Mouse (Mus musculus): ENCODE results near the gene Dlg4.
A peak's percentile ranks its signal among the peaks of the same experiment; 100 is the strongest.

Gene Dlg4

GRCm38 (mm10) chr11:70016669-70017068 is at the start of gene Dlg4:
Gene Dlg4 (plus strand): TSS chr11:70016942.
- DNase-seq, result no peak

- DNase-seq, result no peak
Measured at GRCm38 (mm10) chr11:69968793-69969192, 47.9 kb upstream of the Dlg4 start.

DNA sequence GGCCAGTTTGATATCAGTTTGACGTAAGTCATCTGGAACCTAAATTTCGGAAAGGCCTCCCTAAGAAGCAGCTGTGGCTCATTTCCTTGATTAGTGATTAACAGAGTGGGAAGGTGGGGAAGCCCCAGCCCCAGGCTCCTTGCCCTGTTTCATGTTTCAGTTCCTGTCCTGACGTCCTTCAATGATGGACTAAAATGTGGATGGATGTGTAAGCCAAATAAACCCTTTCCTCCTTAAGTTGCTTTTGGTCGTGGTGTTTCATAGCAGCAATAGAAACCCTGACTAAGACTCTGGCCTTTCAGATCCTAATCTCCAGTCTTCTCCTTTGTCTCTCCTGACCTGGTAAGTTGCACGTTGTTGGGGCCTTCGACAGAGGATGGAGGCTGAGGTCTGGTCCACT is 46.5 kb upstream of the Dlg4 start:
- DNase-seq, result no peak

DNA sequence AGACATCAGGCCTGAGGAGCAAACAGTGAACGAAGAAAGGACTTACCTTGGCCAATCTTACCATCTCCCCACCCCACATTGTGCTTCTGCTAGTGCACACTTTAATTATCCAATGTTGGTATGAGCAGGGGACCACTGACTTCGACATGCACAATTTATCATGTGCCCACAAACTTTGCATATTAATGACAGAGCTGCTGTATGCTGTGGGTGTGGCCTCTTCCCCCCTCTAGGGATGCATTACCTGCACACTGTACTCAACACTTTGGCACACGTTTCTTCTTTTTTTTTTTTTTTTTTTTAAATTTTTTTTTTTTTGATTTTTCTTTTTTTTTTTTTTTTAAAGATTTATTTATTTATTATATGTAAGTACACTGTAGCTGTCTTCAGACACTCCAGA is 46.0 kb upstream of the Dlg4 start:
- DNase-seq, result no peak

- DNase-seq, result no peak
Measured at GRCm38 (mm10) chr11:69974907-69975306, 41.8 kb upstream of the Dlg4 start.

DNA sequence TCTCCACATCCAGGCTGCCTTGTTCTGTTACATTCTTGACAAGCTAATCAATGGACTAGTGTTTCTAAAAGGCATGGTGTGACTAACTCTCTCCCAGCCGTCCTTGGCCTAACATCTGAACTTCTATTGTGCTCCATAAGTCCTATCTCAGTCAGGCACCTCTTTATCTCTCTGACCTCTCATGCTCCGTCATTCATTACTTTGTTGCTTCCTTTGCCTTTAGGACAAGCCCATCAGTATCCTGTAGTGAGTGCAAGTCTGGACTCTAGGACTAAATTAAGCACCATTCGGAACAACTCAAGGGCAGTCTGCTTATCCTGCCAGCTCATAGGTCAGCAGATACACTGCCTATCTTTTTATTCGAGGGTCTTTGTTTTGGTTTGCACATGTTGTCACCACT is 40.5 kb upstream of the Dlg4 start:
- no peak for DNase-seq

GRCm38 (mm10) chr11:69979827-69980195 is 36.9 kb upstream of the Dlg4 start:
- DNase-seq, result no peak

DNA sequence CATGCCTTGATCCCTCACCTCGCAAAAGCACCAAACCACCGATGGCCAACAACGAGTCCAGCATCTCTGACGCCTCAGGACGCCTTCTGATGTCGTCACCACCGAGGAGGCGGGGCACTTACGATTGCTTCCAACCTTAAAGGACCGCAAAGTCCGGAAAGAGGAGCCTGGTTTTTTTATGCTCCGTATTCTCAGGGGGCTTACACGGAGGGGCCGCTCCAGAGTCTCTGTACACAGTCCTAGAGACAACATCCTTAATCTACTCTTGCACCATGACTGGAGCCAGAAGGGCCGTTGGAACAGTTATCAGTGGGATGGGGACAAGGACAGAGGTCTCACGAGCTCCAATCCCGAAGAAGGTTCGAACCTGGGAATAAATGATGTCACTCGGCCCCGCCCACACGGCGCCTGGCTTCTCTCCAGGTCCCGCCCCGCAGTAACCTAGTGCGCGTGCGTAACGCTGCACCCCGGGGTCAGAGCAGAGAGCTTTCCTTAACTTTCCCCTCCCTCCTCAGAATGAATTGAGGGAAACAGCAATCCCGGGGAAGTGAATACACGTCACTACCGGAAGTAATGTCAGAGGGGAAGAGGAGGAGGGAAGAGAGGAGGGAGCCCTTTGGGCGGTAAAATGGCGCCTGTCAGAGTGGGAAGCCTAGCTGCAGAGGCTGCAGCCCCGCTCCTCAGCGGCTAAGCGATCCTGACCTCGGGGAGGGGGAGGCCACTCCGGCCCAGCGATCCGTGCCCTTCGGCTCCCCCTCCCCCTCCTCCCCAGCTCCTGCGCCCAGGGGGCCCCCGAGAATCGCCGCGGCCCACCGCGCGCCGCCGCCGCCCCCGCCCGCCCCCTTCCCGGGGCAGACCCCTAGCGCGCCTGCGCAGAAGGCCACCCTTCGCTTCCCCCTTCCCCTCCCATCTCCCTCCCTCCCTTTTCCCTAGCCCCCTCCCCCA is 36.3 kb upstream of the Dlg4 start:
- DNase-seq, result peak; percentile 98 to 100

- DNase-seq, result no peak
Measured at GRCm38 (mm10) chr11:69981141-69981762, 35.5 kb upstream of the Dlg4 start, which contains the start of gene Ctdnep1. Gene Ctdnep1 (plus strand): TSS chr11:69981156.

DNA sequence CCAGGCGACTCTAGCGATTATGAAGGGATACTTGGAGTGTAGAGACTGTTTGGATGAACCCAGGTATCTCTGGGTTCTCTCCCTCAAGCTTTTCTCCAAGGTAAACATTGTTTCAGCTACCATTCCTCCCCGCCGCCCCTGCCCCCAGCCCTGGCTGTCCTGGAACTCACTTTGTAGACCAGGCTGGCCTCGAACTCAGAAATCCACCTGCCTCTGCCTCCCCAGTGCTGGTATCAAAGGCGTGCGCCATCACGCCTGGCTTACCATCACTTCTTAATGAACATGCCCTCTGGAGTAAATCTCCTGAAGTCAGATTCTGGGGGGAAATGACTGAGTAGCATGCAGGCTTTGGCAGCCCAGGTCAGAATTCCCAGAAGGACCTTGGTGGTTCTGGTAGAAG is 34.5 kb upstream of the Dlg4 start, which contains the start of gene Elp5:
TSS of gene Elp5 (minus strand) at position 293 of the 400 bp plus-strand sequence.
- no peak for DNase-seq

DNA sequence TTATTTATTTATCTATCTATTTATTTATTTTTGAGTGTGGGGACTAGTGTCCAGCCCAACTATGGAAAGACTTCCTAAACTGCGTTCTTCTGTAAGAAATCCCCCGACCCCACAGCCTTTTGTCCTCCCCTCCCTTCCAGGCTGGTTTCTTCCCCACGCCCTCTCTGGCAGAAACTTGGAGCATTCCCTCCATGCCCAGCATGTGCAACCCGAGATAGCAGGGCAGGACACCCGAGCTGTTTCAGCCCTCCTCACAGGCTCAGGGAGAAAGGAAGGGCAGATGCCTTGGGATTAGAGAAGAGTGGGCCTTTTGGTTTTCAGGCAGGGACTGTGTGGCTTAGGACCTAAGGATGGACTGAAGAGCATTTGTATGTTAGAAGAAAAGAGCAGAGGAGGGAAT is 33.9 kb upstream of the Dlg4 start:
- no peak for DNase-seq

GRCm38 (mm10) chr11:69983377-69983776 is 33.4 kb upstream of the Dlg4 start:
- no peak for DNase-seq

DNA sequence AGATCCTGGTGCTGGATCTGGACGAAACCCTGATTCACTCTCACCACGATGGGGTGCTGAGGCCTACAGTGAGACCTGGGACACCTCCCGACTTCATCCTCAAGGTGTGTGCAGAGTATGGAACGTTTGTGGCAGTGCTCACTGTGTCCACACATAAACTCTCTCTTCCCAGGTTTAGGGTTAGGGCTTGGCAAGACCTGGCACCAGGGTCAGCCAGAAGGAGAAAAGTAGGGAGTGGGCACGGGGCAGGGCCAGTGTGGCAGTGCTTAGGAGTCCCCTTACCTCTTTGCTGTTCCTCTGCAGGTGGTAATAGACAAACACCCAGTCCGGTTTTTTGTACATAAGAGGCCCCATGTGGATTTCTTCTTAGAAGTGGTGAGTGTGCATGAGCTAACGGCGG is 32.3 kb upstream of the Dlg4 start:
- no peak for DNase-seq

DNA sequence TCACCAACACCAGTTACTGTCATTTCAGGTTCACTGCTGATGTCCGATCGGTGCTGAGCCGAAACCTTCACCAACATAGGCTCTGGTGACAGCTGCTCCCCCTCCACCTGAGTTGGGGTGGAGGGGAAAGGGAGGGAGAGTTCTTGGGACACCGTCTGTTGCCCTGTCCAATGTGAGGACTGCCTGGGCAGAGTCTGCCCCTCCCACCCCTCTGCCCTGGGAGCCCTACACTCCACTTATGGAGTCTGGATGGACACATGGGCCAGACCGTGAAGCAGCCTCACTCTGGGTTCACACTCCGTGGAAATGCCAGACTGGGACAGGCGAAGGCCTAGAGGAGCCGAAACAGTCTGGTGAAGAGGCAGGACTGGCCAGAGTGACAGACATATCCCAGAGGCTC is 26.8 kb upstream of the Dlg4 start:
- no peak for DNase-seq

DNA sequence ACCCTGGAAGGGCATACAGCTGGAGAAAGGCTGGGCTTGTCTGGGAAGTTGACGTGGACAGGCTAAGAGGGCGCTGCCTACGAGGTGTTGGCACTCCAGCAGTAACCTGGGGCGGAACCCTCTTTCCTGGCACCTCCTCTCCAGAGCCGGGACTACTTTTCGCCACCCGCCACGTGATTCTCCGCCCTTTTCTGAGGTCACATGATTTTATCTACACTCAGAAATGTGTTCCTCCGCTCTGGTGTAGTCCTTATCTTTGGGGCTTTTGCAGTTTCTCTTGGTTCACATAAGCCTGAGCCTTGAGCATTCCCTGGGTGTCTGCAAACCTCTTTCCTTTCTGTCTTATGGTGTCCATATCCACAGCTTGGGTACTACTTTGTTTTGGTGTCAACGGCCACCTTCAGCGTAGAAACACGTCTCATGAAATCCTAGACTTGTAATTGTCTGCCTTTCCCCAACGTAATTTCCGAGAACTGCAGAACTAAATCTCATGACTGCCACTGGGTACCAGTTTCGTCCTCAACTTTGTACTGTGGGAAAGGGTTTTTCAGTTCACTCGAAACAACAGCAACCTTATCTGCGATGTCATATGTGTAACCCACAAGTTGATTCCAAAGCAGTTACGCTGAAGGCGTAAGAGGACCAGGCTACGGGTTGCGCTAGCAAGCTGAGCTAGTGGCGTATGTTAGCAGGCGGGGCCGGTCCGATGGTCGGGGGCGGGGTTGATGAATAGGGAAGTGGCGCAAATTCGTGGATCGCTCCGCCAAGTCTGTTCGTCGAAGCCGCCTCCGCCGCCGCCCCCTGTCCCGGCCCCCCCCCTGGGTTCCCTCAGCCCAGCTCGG is 25.7 kb upstream of the Dlg4 start, which contains the start of gene Gabarap:
TSS of gene Gabarap (plus strand) at position 294 of the 842 bp plus-strand sequence.
- peak; percentile 97 to 98 for DNase-seq

- DNase-seq, result no peak
Measured at GRCm38 (mm10) chr11:69991711-69992110, 25.0 kb upstream of the Dlg4 start.

DNA sequence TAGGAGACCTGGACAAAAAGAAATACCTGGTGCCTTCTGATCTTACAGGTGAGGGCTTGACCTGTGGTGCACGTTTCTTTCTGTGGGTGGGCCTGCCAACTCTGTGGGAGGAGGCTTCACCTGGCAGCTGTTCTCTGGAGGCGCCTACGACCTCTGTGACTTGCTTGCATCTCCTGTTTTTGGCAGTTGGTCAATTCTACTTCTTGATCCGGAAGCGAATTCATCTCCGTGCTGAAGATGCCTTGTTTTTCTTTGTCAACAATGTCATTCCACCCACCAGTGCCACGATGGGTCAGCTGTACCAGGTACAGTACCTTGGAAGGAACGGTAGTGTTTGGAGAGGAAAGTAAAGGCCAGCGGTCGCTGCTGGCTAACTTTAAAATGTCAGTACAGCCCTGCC is 24.3 kb upstream of the Dlg4 start:
- DNase-seq, result peak; percentile 51 to 62

DNA sequence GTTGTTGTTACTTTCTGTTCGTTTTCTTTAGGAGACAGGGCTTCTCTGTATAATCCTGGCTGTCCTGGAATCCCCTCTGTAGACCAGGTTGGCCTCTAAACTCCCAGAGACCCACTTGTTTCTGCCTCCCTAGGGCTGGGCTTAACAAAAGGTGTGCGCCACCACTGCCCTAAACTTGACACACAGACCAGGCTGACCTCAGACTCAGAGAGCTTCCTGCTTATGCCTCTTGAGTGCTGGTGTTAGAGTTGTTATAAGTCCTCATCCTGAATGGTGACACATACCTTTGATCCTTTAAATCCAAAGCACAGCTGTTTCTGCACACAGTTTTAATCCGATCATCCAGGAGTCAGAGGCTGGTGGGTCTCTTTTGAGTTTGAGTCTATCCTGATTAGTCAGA is 23.8 kb upstream of the Dlg4 start:
- DNase-seq, result no peak

DNA sequence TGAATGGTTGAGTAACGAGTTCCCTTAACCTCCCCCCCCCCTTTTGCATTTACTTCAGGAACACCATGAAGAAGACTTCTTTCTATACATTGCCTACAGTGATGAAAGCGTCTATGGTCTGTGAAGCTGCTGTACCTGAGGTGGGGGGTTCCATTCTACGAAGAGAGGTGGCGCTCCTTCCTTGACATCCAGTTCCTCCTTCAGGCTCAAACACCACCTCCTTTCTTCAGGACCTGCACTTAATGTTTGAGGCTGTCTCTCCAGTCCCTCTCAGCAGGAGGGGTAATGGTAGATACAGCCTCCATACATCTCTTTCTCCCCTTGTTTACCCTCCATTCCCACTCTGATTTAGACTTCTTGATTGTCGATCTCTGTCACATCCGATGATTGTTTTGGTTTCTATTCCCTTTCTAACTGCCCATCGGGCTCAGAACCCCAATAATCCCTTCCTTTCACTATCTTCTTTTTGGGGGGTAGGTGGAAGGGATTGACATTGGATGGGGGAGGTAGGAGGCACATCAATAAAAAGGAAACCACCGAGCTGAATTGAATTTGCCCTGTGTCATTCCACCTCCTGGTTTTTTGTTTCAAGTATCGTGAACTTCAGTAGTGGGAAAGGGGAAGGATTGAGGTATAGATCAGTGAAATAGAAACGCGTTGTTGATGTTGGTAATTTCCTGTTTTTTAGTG is 22.2 kb upstream of the Dlg4 start:
- DNase-seq, result no peak

- DNase-seq, result peak; percentile 98 to 99
Measured at GRCm38 (mm10) chr11:69995391-69995960, 21.3 kb upstream of the Dlg4 start, which contains the start of gene Phf23. Gene Phf23 (plus strand): TSS chr11:69995777.

DNA sequence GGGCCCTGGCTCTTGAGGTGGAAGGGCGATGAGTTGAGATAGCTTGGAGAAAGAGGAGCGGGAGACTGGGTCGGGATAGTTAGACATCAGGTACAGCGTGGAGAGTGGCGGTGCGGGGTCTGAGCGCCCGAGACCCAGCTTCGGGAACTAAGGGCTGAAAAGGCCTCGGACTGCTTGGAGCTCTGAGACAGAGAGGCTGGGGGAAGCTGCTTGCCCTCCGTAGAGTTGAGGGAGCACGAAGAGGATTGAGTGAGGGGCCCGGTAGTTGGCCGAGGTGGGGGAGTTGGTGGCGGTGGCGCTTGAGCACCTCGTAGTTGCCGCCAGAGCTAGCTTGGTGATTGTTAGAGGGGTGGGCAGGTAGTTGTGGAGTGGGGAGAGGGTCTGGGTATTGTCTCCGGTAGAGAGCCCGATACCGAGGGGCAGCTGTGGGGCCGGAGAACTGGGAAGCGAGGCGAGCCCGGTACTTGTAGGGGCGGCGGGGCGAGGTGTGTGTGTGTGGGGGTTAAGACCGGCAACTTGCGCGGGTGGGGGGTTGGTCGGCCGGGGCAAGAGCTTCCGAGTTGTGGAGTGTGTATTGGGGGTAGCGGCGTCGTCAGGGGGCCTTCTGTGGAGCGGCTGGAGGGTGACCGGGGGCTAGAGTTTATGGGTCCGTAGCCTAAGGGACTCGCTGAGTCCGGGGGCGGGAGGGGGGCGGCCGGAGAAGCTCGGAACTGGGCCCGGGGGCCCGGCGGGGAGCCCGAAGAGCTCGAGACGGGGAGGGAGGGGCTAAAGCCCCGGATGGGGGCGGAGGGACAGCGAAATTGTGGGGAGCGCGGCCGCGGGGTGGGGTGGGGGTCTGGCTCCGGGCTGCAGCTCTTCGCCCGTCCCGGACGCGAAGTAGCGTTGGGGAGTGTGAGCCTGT is 20.3 kb upstream of the Dlg4 start:
- DNase-seq, result peak in 1 of 2 experiments; percentile 46

Measured in kidney, adult 8-10 months (tissue).